In genomic region chr9:14970805-14971525, GRCm38 (mm10) we compare ENCODE assay signal across 15 mouse cellular contexts.
"Had no signal": no experiment of that assay in that cellular context is flagged by ENCODE, and none has a peak within 500 bp of the region (broad histone marks: within the 10 kb centered on the region; RNA-seq: fewer than 3 reads in every experiment).

No protein-coding gene starts in this region.

- H3K9ac ChIP-seq: limb, embryonic 15.5 days; lung, embryonic 15.5 days; midbrain, embryonic 12.5 days; neural tube, embryonic 13.5 days had no signal

- H3K4me2 ChIP-seq: limb, embryonic 15.5 days; lung, embryonic 15.5 days; midbrain, embryonic 12.5 days; neural tube, embryonic 13.5 days had no signal

- ATAC-seq: intestine, postnatal 0 days; midbrain, embryonic 16.5 days had no signal

- H3K4me1 ChIP-seq: limb, embryonic 15.5 days; lung, embryonic 15.5 days; midbrain, embryonic 12.5 days; neural tube, embryonic 13.5 days had no signal

- H3K36me3 ChIP-seq: limb, embryonic 15.5 days; lung, embryonic 15.5 days; midbrain, embryonic 12.5 days; neural tube, embryonic 13.5 days had no signal

- DNase-seq: kidney, adult 8-10 months; kidney, postnatal 25 days; lung, postnatal 14 days; right cerebral cortex, postnatal 14 days; thymus, adult 18-20 months; thymus, postnatal 14 days had no signal

- H3K9me3 ChIP-seq: limb, embryonic 15.5 days; lung, embryonic 15.5 days; megakaryocyte, embryonic 14.5 days; midbrain, embryonic 12.5 days; neural tube, embryonic 13.5 days had no signal

- H3K4me3 ChIP-seq: left cerebral cortex, adult 2 months; limb, embryonic 15.5 days; lung, embryonic 15.5 days; megakaryocyte, embryonic 14.5 days; midbrain, embryonic 12.5 days; neural tube, embryonic 13.5 days had no signal

- H3K27ac ChIP-seq: left cerebral cortex, adult 2 months; limb, embryonic 15.5 days; lung, embryonic 15.5 days; macrophage; midbrain, embryonic 12.5 days; neural tube, embryonic 13.5 days had no signal

- H3K27me3 ChIP-seq: limb, embryonic 15.5 days; lung, embryonic 15.5 days; megakaryocyte, embryonic 14.5 days; midbrain, embryonic 12.5 days; neural tube, embryonic 13.5 days had no signal
